Mouse (Mus musculus) G1E (cell line): ENCODE results near the gene Gab2.

Experiments used
- CTCF ChIP-seq: IDR thresholded peaks from 2 replicates; pipeline ENCODE4 v1.5.1; 2012; ENCODE audit warnings: low read depth, low read length, inconsistent platforms, mixed read lengths
- GATA1 ChIP-seq: IDR thresholded peaks from 2 replicates; pipeline ENCODE4 v1.6.1; 2012; ENCODE audit warnings: borderline replicate concordance, low read length, inconsistent platforms, mixed read lengths
- GATA2 ChIP-seq: IDR thresholded peaks from 2 replicates; pipeline ENCODE4 v1.6.1; 2012; ENCODE audit warnings: low read depth, low read length, inconsistent platforms, borderline replicate concordance
- POLR2AphosphoS5 ChIP-seq: IDR thresholded peaks from 2 replicates; pipeline ENCODE4 v1.6.1; 2012; ENCODE audit warnings: low read depth, low read length, inconsistent platforms; ENCODE audit not compliant: insufficient replicate concordance
- TAL1 ChIP-seq: conservative IDR thresholded peaks from 2 replicates; pipeline ENCODE4 v1.6.1; 2012; ENCODE audit warnings: low read depth, low read length, inconsistent platforms, mixed read lengths

DNA sequence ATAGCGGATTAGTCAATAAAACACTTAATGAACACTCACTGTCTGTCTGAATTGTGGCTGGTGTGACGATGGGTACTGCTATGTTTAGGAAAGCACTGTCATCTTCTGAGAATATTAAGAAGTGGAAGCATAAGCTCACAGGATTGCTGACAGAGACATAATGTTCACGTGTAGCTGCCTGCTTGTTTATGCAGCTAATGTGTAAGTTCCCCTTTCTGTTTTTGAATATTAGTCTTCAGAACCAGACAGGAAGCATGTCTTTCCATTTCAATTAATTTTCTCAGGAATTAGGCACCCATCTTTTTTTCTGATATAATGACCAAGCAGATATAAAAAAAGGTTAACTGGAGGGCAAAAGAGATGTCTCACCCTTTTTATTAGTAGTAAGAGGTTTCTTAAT lies 55.1 kb downstream of the Gab2 start:
- TF ChIP-seq TAL1 = no peak
- TF ChIP-seq CTCF = no peak
- TF ChIP-seq GATA1 = no peak
- no peak for TF ChIP-seq GATA2
- no peak for TF ChIP-seq POLR2AphosphoS5
